Mouse (Mus musculus): ENCODE measurements around the gene Cxcl16. TPM values are rescaled to one million over a fixed set of nuclear protein-coding genes. Genes with fewer than 3 reads are reported as not detected.
"Not testable (repeated sequence)": the region's sequence is repeated elsewhere in the genome, so short reads cannot be mapped to it uniquely, and the experiment has no call there.

Gene Cxcl16
- total RNA-seq, 1 experiment from 2014 or later, result not detected

DNA sequence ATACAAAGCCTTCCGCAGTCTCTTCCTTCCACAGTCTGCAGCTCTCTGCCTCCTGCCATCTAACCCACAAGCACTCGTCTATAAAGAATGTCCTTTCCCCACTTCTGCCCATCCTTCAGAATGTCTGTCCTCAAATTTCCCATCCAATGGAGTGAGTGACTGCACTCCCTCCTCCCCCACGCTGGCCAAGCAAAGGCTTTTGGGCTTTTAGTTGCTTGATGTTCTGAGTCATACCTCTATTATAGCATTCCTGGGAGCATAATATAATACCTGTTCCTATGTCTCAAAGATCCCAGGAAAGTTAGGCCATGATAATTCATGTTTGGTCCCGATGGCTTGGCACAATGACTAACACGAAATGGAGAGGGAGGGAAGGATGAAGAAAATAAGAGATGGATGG is 28.2 kb downstream of the Cxcl16 start:
- no peak for ATAC-seq (ENCODE audit: extremely low read depth, insufficient number of reproducible peaks, low FRiP score, poor library complexity, severe bottlenecking)

DNA sequence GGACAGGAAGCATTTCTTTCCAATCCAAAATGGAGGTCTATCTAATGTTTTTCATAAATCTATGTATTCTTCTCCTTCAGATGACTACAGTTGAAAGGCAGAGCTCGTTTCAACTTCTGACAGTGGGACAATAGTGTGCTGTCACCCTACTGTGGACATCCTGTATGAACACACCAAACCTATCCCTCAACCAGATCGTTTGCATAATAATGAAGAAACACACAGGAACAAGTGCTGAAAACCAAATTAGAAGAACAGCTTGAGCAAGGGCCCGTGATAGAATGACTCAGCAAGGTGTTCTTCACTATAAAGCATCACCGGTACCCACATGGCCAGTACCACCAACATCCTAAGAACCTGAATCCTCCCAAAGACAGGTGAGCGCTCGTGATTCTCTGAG is 33.2 kb downstream of the Cxcl16 start:
- ATAC-seq (ENCODE audit: extremely low read depth, insufficient number of reproducible peaks, low FRiP score, poor library complexity, severe bottlenecking), result not testable (repeated sequence)

DNA sequence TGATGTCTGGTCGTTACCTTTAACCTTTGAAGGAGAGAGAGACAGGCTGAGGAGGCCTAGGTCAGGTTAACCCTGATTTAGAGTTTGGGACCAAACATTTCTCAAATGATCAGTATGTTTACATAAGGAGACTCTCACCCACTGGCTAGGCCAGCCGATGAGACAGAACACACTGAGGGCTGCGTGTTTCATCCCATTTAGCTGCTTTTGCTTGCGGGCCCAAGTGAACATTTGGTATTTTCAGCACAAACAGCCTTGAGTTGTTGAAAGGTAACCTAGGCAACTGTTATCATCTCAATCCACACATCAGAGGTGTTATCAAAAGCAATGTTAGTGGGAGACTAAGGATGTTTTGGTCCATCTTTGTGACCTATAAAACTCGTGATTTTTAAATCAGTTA is 40.3 kb downstream of the Cxcl16 start:
- no peak for ATAC-seq (ENCODE audit: extremely low read depth, insufficient number of reproducible peaks, low FRiP score, poor library complexity, severe bottlenecking)

DNA sequence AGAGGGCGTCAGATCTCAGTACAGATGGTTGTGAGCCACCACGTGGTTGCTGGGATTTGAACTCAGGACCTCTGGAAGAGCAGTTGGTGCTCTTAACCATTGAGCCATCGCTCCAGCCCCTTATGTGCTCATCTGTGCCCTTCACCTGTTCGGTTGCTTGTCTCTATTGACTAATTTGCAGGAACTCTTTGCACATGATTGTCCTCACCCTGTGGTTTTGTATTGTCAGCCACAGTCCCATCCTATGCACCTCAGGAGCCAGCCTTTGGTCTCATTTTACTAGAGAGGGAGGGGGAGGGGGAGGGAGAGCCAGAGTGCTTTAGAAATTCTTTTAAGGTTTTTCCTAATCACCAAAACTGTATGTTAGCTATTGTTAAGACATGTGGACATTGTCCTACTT is 41.6 kb downstream of the Cxcl16 start:
- no peak for ATAC-seq (ENCODE audit: extremely low read depth, insufficient number of reproducible peaks, low FRiP score, poor library complexity, severe bottlenecking)

DNA sequence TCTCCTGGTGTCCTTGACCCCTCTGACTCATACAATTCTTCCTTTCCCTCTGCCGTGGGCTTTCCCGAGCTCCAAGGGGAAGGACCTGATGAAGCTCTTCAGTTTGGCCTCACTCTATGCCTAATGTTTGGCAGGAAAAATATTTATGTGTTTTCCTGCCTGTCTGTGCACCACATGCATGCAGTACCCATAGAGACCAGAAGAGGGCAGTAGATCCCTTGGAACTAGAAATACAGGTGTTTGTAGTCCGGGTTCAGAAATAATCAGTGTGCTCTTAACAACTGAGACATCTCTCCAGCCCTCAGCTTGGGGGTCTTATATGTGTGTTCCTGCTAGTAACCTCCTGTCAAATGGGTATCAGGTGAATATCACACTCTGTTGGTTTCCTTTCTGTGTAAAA is 45.8 kb downstream of the Cxcl16 start:
- peak; percentile 59 for ATAC-seq (ENCODE audit: extremely low read depth, insufficient number of reproducible peaks, low FRiP score, poor library complexity, severe bottlenecking)

DNA sequence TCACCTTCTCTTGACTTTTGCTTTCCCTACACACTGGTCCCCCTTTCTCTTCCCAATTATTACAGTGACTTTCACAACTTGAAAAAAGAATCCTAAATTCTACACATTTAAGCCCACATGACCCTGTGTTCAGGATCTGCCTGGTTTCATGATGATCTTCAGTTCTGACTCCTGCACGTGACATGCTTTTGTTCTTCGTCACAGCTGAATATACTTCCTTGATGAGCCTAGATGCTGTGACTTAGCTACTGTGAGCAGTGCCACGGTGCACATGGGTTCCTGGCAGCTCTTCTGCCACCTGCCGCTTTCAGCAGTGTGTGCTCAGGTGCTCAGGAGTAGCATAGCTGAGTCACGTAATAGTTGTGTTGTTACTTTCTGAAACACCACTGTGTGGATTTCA is 47.2 kb downstream of the Cxcl16 start:
- ATAC-seq (ENCODE audit: extremely low read depth, insufficient number of reproducible peaks, low FRiP score, poor library complexity, severe bottlenecking), result no peak

DNA sequence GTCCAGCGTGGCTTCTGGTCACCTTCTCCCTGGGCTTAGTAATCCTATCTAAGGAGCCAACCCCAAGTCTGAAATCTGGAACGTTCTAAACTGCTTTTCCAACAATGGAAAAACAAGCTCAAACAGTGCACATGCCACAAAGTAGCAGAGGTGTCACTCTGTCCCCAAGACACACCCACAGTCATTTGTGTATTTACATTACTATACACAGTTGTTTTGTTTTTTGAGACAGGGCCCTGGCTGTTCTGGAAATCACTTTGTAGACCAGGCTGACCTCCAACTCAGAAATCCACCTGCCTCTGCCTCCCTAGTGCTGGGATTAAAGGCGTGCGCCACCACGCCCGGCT is 49.5 kb downstream of the Cxcl16 start:
- no peak for ATAC-seq (ENCODE audit: extremely low read depth, insufficient number of reproducible peaks, low FRiP score, poor library complexity, severe bottlenecking)

DNA sequence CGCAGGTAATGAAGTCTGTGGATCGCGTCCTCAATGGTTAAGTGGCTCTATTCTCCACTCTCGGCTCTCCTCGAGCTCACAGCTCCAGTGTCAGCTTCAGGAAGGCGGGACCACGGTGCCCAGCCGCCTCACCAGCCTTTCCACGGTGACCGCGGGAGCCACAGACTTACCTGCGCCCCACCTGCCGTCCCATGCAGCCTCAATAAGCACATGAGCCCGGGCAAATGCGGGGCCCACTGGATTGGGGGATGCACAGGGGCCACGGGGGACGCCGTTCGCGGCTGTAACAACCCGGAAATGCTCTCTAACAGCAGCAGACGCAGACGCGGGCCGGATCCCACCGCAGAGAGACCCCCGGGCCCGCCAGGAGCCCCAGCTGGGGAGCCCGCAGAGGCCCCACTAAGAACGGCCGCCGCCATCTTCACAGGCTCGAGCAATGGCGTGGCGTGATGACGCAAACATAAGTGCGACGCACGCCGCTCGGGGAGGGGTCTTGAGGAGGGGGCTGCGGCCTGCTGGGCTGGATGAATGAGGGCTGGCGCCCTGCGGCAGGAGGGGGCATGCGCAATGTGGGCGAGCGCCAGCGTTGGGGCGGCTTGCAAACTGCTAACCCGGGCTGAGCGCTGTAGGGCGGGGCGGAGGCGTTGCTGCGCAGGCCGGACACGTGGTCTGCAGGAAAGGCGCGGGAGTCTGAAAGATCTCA is 50.0 kb downstream of the Cxcl16 start, which contains the start of gene Pelp1:
Gene Pelp1, minus strand, starts transcription at position 438 of the 703 bp plus-strand sequence.
- peak; percentile 57 for ATAC-seq (ENCODE audit: extremely low read depth, insufficient number of reproducible peaks, low FRiP score, poor library complexity, severe bottlenecking)

Other genes starting within 250 kb of the Cxcl16 start
- 1.4 and 2.7 TPM in 2 replicates for gene Slc16a11, start 247.2 kb downstream of the Cxcl16 start, total RNA-seq (2017)
- gene Slc16a13, start 238.9 kb downstream of the Cxcl16 start, total RNA-seq (2017), result 1.5 and 2.1 TPM in 2 replicates
- gene Bcl6b, start 230.2 kb downstream of the Cxcl16 start, total RNA-seq (2017), result 0.12 TPM in 1 of 2 replicates, not detected in the other
- 21.9 and 26.8 TPM in 2 replicates for gene 0610010K14Rik, start 222.1 kb downstream of the Cxcl16 start, total RNA-seq (2017)
- gene Gm21988, start 220.2 kb downstream of the Cxcl16 start, total RNA-seq (2017), result 0.47 and 0.86 TPM in 2 replicates
- gene Rnasek, start 220.1 kb downstream of the Cxcl16 start, total RNA-seq (2017), result 60.4 and 69.0 TPM in 2 replicates
- gene Alox12, start 204.6 kb downstream of the Cxcl16 start, total RNA-seq (2017), result 9.6 and 10.5 TPM in 2 replicates
- gene Alox12e, start 137.4 kb downstream of the Cxcl16 start, total RNA-seq (2017), result 0.35 and 2.0 TPM in 2 replicates
- gene Alox15, start 108.0 kb downstream of the Cxcl16 start, total RNA-seq (2017), result 4.5 and 7.1 TPM in 2 replicates
- gene Pelp1, start 50.0 kb downstream of the Cxcl16 start, total RNA-seq (2017), result 4.9 and 5.5 TPM in 2 replicates
- 278 and 300 TPM in 2 replicates for gene Arrb2, start 27.3 kb downstream of the Cxcl16 start, total RNA-seq (2017)
- gene Med11, start 8.1 kb downstream of the Cxcl16 start, total RNA-seq (2017), result 43.7 and 46.3 TPM in 2 replicates
- gene Zmynd15, start 551 bp downstream of the Cxcl16 start, total RNA-seq (2017), result 0.37 and 0.58 TPM in 2 replicates
- gene Tm4sf5, start 45.3 kb upstream of the Cxcl16 start, total RNA-seq (2017), result not detected in 2 replicates
- gene Vmo1, start 54.6 kb upstream of the Cxcl16 start, total RNA-seq (2017), result not detected in 2 replicates
- not detected in 2 replicates for gene Gltpd2, start 59.2 kb upstream of the Cxcl16 start, total RNA-seq (2017)
- 124 and 133 TPM in 2 replicates for gene Psmb6, start 65.4 kb upstream of the Cxcl16 start, total RNA-seq (2017)
- not detected in 2 replicates for gene Gm40193, start 73.0 kb upstream of the Cxcl16 start, total RNA-seq (2017)
- gene Pld2, start 80.1 kb upstream of the Cxcl16 start, total RNA-seq (2017), result 0.86 and 4.3 TPM in 2 replicates
- 21.8 and 23.1 TPM in 2 replicates for gene Mink1, start 102.9 kb upstream of the Cxcl16 start, total RNA-seq (2017)
- gene 4930544D05Rik, start 155.9 kb upstream of the Cxcl16 start, total RNA-seq (2017), result not detected in 2 replicates
- 1.7 TPM in 1 of 2 replicates, not detected in the other for gene Chrne, start 159.2 kb upstream of the Cxcl16 start, total RNA-seq (2017)
- 1.4 and 1.7 TPM in 2 replicates for gene Gp1ba, start 179.1 kb upstream of the Cxcl16 start, total RNA-seq (2017)
- 261 and 283 TPM in 2 replicates for gene Rnf167, start 187.3 kb upstream of the Cxcl16 start, total RNA-seq (2017)
- gene Slc25a11, start 187.5 kb upstream of the Cxcl16 start, total RNA-seq (2017), result 75.8 and 82.8 TPM in 2 replicates
- gene Pfn1, start 194.7 kb upstream of the Cxcl16 start, total RNA-seq (2017), result 683 and 728 TPM in 2 replicates
- gene Eno3, start 197.2 kb upstream of the Cxcl16 start, total RNA-seq (2017), result 16.7 and 21.2 TPM in 2 replicates
- gene Spag7, start 209.4 kb upstream of the Cxcl16 start, total RNA-seq (2017), result 49.2 and 55.3 TPM in 2 replicates
- gene Camta2, start 228.1 kb upstream of the Cxcl16 start, total RNA-seq (2017), result 24.1 and 36.1 TPM in 2 replicates
- 0.37 TPM in 1 of 2 replicates, not detected in the other for gene Inca1, start 240.2 kb upstream of the Cxcl16 start, total RNA-seq (2017)
- 27.6 and 28.0 TPM in 2 replicates for gene Kif1c, start 240.6 kb upstream of the Cxcl16 start, total RNA-seq (2017)

Measured in neutrophil, adult 5-6 weeks (primary cell).